Mouse (Mus musculus) liver, embryonic 14.5 days (tissue): ENCODE measurements around the gene Rftn1.

ENCODE experiments used
- CTCF ChIP-seq: IDR thresholded peaks from 2 replicates; pipeline ENCODE4 v1.5.1; 2016; ENCODE audit warnings: antibody characterized with exemption, low read depth, control low read depth
- EP300 ChIP-seq: IDR thresholded peaks from 2 replicates; pipeline ENCODE4 v1.6.1; 2016; ENCODE audit warnings: antibody characterized with exemption, low read depth

- TF ChIP-seq CTCF, result no peak
- TF ChIP-seq EP300, result no peak
These were observed 21.3 kb upstream of the Rftn1 start for GRCm38 (mm10) chr17:50211816-50212215.
